Mouse (Mus musculus) adrenal gland, postnatal 25 days (tissue): ENCODE data around the gene Syt2. TPM values are rescaled to one million over a fixed set of nuclear protein-coding genes. Genes with fewer than 3 reads are reported as not detected.

ENCODE experiments used
- DNase-seq: peaks from one replicate; pipeline ENCODE4 v3.0.0; 2021; ENCODE audit warnings: mixed read lengths
- long read RNA-seq: library from polyadenylated mRNA; stranded (forward); transcript quantifications from one replicate; pipeline ENCODE4 v2.0.0, GENCODE M21; 2021
- total RNA-seq: library from RNA; stranded (reverse); gene quantifications from 2 replicates; pipeline ENCODE4 v1.2.3, GENCODE M21; 2021

The Syt2 gene
- 0.18 TPM in 1 of 2 replicates, not detected in the other for total RNA-seq
- long read RNA-seq, partial matches to known transcripts = 0 of 1 reads
- long read RNA-seq, other reads (novel, unspliced or antisense) = 1 of 1 reads

GRCm38 (mm10) chr1:134646261-134646962, at the start of gene Syt2:
Gene Syt2 (plus strand): TSS chr1:134646677.
- peak; percentile 51 for DNase-seq

DNA sequence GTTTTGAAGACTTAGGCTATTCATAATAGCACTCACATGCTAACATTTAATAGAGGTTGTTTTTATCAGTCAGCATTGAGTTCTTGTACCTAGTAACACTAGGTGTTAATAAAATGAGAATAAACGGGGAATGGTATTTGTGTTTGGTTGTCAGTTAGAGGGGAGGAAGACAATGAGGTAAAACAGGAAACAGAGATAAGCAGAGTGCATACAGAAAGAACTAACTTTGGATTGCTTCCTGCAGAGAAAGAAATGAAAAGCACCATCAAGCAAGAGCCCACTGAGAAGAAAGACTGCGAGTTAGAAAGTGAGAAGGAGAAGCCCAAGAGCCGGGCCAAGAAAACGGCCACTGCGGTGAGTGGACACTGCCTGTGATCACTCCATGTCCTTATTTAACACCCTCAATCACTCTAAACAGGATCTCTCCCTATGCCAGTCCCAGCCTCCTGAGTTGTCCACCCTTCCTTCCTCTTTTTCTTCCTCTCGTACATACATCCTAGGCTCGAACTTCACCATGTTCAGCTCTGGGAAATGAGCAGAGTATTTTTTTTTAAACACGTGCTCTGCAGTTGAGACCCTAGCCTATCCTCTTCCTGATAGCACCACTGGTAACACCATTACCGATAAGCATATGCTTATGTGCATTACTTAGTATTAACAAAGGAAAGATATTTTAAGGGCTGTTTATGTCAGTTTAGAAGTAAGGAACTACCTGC, 49.0 kb upstream of the Syt2 start:
- no peak for DNase-seq

DNA sequence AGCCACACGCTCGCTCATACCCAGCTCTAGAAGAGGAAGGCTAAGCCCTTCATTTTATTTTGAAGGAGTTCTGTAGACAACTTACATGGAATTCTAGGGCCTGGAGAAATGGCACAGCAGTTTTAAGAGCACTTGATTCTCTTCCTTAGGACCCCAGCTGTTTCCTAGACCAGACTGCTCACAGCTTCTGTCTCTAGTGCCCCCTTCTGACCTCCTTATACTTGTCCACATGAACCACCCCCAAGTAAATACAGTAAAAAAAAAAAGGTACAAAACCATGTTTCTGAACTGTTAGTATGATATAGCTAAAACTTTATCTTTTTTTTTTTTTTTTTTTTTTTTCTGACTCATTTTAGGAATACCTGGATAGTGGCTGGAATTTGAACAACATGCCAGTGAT, 42.4 kb upstream of the Syt2 start:
- no peak for DNase-seq

DNA sequence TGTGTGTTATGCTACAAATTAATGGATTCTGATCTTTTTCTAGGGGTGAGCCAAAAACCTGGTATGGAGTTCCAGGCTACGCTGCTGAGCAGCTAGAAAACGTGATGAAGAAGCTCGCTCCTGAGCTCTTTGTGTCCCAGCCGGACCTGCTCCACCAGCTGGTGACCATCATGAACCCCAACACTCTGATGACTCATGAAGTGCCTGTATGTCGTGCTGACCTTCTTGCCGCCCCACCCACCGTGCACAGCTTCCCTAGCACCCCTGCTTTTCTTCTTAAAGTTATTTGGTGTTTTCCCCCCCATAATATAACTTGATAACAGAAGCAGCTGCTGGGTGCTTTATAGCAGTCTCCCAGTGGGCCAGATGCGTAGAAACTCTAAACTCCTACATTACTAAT, 40.8 kb upstream of the Syt2 start:
- DNase-seq = no peak

DNA sequence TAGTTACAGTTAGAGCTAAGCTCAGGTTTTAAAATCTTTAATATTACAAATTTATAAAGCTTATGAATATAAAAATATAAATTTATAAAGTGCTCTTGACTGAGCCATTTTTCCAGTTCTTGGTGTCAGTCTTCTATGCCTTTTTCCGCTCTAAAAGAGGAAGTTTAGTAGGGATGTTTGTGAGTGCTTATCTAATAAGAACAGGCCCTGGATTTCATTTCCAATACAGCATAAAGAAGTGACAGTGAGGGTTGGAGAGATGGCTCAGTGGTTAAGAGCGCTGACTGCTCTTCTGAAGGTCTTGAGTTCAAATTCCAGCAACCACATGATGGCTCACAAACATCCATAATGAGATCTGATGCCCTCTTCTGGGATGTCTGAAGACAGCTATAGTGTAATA, 40.1 kb upstream of the Syt2 start:
- no peak for DNase-seq

DNA sequence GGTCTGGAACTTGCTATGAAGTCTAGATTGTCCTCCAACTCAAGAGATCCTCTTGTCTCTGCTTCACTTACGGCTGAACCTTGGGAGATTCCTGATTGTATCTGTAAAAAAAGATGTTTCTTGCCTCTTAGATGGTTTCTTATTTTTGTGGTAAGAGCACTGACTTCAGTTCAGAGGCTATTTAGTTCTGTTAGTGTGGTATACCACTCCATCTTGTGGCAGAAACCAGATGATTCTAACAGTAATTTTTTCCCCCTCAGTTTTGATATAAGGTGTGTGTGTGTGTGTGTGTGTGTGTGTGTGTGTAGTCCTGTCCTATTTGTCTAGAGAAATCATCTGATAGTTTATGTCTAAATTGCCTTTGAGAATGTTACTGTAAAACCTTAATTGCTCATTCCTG, 39.2 kb upstream of the Syt2 start:
- DNase-seq = no peak

DNA sequence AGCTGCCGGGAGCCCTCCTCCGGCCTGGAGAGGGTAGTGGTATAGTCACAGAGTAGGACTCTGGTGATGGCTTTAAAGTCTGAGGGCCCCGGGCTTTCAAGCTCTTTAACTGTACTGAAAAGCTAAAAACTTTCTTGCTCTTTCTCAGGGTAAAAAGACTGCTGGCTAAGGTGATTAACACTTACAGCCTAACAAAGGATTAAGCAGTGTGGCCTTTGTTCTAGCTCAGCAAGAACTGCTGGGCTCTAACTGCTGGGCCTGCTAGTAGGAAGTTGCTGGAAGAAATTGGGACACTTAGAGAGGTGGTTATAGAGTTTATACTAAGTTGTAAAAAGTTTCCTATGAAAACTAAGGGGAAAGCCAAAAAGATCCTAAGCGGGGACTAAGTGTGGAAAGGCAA, 37.3 kb upstream of the Syt2 start:
- DNase-seq = no peak

DNA sequence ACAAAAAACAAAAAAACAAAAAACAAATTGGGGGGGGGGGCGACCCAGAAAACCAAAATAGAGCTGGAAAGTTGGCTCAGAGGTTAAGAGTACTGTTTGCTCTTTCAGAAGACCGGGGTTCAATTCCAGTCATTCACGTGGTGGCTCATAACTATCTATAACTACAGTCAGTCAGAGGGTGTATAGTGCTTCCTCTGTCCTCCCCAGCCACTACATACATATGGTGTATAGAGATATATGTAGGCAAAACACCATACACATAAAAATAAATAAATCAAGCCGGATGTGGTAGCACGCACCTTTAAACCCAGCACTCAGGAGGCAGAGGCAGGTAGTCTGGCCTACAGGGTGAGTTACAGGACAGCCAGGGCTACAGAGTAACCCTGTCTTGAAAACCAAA, 31.9 kb upstream of the Syt2 start:
- DNase-seq = no peak

DNA sequence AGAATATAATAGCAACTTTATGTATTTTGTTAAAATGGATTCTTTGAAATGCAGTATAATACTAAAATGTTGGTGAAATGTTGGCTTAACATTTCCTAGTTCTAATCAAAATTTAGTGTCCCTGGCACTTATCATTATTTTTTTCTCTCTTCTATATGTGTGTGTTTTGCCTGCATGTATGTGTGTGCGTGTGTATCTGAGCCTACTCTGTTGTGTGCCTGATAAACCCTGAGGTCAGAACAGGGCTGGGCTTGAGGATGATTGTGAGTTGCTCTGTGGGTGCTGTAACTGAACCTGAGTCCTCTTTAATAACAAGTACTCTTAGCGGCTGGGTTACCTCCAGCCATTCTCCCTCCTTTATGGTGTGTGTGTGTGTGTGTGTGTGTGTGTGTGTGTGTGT, 31.5 kb upstream of the Syt2 start:
- no peak for DNase-seq

DNA sequence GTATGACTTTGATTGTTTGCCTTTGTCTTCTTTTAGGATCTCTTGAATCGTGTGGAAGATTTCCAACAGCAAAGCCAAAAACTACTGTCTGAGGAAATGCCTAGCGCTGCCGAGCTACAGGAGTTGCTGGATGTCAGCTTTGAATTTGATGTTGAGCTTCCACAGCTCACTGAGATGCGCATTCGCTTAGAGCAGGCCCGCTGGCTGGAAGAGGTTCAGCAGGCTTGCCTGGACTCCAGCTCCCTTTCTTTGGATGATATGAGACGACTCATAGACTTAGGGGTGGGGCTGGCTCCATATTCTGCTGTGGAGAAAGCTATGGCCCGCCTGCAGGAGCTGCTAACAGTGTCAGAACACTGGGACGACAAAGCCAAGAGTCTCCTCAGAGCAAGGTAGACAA, 28.8 kb upstream of the Syt2 start:
- no peak for DNase-seq

DNA sequence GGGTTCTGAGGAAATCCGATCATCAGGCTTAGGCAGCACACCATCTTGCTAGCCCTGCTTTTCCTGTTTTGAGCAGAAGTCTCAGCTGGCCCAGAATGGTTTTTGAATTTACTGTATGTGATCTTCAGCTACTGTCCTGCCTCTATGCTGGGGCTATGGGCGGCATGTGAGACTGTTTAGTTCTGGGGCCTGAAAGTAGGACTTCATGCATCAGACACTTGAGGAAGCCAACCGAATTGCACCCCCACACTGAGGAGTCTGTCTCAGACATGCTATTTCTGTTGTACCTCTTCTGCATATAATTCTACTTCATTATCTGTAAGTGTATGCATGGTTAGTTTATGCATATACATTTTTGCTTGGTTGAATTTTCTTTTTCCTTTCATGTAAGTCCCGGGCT, 21.2 kb upstream of the Syt2 start:
- no peak for DNase-seq

- DNase-seq = peak; percentile 18
Observed at GRCm38 (mm10) chr1:134629455-134629854, 17.0 kb upstream of the Syt2 start.

GRCm38 (mm10) chr1:134634296-134634695, 12.2 kb upstream of the Syt2 start:
- DNase-seq = no peak

DNA sequence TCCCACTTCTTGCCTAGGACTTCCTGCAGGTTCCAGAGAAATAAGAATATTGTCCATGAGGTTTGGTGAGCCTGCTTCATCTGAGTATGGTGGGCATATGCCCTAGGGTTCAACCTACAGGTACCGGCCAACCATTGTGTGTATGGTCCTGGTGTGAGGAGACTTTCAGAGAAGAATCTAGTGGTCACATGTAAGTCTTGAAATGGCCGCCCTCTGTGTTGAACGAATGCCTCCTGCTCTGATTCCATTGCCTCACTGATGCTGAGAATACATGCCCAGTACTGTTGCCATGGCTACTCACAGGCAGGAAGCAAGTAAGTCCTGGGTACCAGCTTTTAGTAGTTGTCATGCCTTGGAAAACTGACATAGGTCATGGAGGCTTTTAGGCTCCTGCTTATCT, 10.2 kb upstream of the Syt2 start:
- no peak for DNase-seq

DNA sequence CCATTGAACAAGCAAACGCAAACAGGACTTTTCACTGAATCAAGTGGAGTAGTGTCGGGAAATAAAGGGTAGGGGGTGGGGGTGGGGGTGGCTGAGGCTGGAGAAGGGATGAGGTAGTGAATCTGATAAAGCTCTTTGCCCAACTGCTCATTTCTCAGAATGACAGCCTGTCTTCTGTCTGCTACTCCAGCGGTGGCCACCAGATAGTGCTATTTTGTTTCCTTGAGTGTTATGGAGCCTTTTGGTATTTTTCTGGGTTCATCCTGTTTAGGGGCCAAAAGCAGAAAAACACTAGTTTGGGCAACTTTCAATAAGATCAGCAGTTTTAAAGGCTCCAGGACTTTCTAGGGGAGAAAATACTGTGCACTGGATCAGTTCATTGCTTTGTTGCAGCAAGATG, 9.8 kb upstream of the Syt2 start:
- peak; percentile 32 for DNase-seq

DNA sequence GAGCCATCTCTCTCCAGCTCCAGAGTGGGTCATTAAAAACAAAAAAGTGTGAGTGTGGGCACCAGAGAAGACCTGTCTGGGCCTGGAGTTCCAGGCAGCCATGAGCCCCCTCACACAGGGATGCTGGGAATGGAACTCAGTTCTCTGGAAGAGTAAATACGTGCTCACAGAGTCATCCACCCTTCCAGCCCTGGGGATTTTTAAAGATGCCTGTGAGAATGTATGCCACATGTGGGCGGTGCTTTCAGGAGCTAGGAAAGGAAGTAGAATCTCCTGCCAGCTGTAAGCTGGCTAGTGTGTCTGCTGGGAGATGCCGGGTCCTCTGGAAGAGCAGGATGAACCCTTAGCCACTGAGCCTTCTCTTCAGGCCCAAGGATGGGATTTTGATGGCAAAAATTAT, 8.4 kb upstream of the Syt2 start:
- DNase-seq = no peak

DNA sequence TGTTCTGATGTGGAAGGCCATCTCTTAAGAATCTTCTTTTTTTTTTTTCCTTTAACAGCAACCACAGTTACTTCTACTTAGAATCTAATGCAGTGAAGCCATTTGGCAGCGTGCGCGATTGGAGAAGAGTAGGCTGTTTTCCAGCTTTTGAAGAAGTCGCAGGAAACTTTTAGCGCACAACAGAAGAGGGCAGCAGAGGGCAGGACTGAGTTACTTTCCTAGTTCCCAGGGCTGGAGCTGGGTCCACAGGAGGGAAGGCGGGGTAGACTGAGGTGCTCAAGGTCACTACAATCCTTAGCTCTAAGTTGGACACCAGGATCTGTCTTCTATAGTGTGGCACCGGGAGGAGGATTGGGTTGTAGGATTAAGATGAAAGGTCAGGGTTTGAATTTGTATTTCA, 8.0 kb upstream of the Syt2 start:
- peak; percentile 41 for DNase-seq

GRCm38 (mm10) chr1:134639460-134639859, 7.0 kb upstream of the Syt2 start:
- no peak for DNase-seq

GRCm38 (mm10) chr1:134641507-134641906, 5.0 kb upstream of the Syt2 start:
- no peak for DNase-seq

GRCm38 (mm10) chr1:134643702-134644101, 2.8 kb upstream of the Syt2 start:
- DNase-seq = no peak

DNA sequence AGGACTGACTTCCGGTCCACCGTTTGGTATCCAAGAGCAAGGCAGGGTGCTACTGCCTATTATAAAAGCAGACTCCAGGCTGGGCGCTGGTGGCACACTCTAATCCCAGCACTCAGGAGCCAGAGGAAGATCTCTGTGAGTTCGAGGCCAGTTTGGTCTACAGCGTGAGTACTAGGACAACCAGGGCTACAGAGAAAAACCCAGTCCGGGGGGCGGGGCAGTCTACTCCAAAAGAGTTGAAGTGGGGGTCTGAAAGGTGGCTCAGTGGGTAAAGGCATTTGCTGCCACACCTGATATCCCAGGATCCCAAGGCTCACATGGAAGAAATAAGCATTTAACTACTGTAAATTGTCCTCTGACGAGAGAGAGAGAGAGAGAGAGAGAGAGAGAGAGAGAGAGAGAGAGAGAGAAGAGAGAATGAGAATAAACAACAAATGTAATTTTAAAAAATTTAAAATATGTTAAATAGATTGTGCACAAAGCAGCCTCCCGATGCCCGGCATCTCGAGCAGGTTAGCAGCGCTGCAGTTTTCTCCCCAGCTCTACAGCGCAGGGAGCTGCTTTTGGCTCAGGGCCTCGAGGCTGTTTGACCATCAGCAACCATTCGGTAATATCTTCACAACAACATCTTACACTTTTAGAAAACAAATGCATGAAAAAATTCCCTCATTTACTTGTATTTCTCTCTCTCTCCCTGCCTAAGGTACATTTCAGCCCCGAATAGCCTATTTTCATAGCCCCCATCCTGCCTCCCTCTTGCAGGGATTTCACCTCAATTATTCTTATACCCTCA, 873 bp upstream of the Syt2 start:
- no peak for DNase-seq

DNA sequence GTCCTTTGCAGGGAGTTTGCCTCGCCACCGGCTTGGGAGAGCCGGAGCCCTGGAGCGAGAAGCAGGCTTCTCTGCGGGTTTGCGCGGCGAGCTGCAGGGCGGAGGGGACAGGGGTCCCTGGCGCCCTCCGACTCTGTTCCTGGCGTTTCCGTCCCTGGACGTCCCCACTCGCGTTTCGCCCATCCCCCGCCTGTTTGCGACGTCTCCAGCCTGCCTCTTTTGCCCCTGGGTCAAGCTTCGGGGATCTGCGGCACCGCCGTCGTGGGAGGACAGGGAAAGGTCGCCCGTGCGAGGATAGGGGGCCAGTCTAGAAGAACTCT, 446 bp downstream of the Syt2 start:
- no peak for DNase-seq

GRCm38 (mm10) chr1:134647591-134647990, 1.1 kb downstream of the Syt2 start:
- DNase-seq = no peak
